ENCODE assay signal across 12 mouse cellular contexts in the genomic region with DNA sequence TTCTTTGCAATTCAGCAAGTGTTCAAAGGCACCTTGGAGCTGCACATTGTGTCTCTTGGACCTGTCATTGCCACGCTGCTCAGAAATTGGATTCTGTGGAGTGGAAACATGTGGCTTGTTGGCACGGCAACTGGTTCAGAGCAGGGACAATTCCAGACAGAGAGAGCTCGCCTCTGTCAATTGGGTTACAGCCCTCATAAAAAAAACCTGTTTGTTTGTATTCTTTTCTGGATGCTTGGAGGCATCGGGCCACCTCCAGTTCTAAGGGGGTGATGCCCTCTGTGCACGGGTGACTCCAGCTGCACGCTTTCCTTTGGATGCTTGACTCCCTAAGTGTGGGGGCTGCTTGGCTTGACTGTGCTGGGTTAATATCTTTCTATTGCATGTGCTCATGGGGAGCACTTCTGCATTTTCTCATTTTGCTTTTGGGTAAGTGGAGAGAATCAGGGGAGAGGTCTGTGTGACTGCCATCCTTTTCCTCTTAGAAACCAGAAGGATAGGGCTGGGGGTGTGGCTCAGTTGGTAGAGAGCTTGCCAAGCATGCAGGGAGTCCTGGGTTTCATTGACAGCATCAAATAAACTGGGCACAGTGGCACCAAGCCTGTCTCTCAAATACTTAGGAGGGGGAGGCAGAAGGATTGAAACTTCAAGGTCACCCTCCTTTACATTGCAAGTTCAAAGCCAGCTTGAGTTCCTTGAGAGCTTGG.
DNase-seq lines count a peak whose midpoint lies in the region; ATAC-seq and TF ChIP-seq lines count a peak whose summit lies in the region.
"Had no signal": no experiment of that assay in that cellular context is flagged by ENCODE, and none has a peak within 500 bp of the region (broad histone marks: within the 10 kb centered on the region; RNA-seq: fewer than 3 reads in every experiment).

No protein-coding gene starts in this region.

- 56% methylated on average over 6 of the region's 6 CpGs for WGBS in heart, postnatal 0 days

- ATAC-seq in heart, postnatal 0 days (ENCODE audit: insufficient read depth, low read depth): peak; percentile 39; the same call in 1 of the 2 replicates
- no peak for ATAC-seq in activated CD4-positive, CD25-positive, alpha-beta regulatory T cell, adult 4 months

- H3K36me3 ChIP-seq in heart, postnatal 0 days (replicated peaks; ENCODE audit: control insufficient read depth, insufficient read depth, low read length): no peaks in the 10 kb centered on the region

- H3K27ac ChIP-seq in heart, postnatal 0 days (ENCODE audit: low read depth): no peak overlapping the region

- no peak for TF ChIP-seq EP300 in heart, postnatal 0 days (IDR thresholded peaks at IDR 0.05; ENCODE audit: low read depth)

- no peak overlapping the region for H3K4me3 ChIP-seq in heart, postnatal 0 days (ENCODE audit: low read depth, low read length)
- H3K4me3 ChIP-seq: erythroblast, embryonic 14.5 days had no signal

- no peak overlapping the region for H3K4me2 ChIP-seq in heart, postnatal 0 days (ENCODE audit: low read depth, low read length)
- H3K4me2 ChIP-seq: liver, embryonic 11.5 days had no signal

- H3K9me3 ChIP-seq in heart, postnatal 0 days (replicated peaks; ENCODE audit: control insufficient read depth, low read length): no peaks in the 10 kb centered on the region

- no peak for TF ChIP-seq CTCF in heart, postnatal 0 days (IDR thresholded peaks at IDR 0.05; ENCODE audit: low read depth)

- peaks cover 5% of the 10 kb centered on the region; the same call in 1 of the 2 replicates for H3K27me3 ChIP-seq in heart, postnatal 0 days (ENCODE audit: control insufficient read depth, insufficient read depth, low read length)

- DNase-seq in embryo, embryonic 10 days (ENCODE audit: low spot score): peak; percentile 49
- DNase-seq in embryo, embryonic 9.5 days (ENCODE audit: extremely low spot score): no peak
- DNase-seq in layer of hippocampus, adult 11-12 months (ENCODE audit: low spot score): peak; percentile 22
- DNase-seq in layer of hippocampus, adult 9-10 months (ENCODE audit: low spot score): no peak
- DNase-seq in MN1 (ENCODE audit: low spot score): peak; percentile 47
- DNase-seq in heart, postnatal 0 days (ENCODE audit: low spot score): no peak
- no peak for DNase-seq in adrenal gland, adult 2 months
- DNase-seq: gastrocnemius, postnatal 14 days; right cerebral cortex, postnatal 4 days had no signal

- no peaks in the 10 kb centered on the region for H3K4me1 ChIP-seq in heart, postnatal 0 days (ENCODE audit: control insufficient read depth, insufficient read depth)

- H3K9ac ChIP-seq in heart, postnatal 0 days (replicated peaks; ENCODE audit: low read depth, low read length): no peak overlapping the region

Comparison
In these comparisons a context has a peak if more than half of its experiments do, and no peak if none do; other contexts are left out.
1. DNase-seq: peak in embryo, embryonic 10 days (single experiment), layer of hippocampus, adult 11-12 months (single experiment) and MN1 (single experiment); none in embryo, embryonic 9.5 days (single experiment), layer of hippocampus, adult 9-10 months (single experiment), heart, postnatal 0 days (single experiment) and adrenal gland, adult 2 months (single experiment).